Mouse (Mus musculus): ENCODE measurements around the gene Msmo1.

Msmo1 gene

GRCm38 (mm10) chr8:64733271-64733943, at the start of gene Msmo1:
Msmo1 (minus strand) TSS chr8:64733792.
- DNase-seq (ENCODE audit: low read depth, low spot score) = peak; percentile 99

GRCm38 (mm10) chr8:64781947-64782346, 48.4 kb upstream of the Msmo1 start:
- no peak for DNase-seq (ENCODE audit: low read depth, low spot score)

GRCm38 (mm10) chr8:64777925-64778324, 44.3 kb upstream of the Msmo1 start:
- no peak for DNase-seq (ENCODE audit: low read depth, low spot score)

- DNase-seq (ENCODE audit: low read depth, low spot score) = no peak
Observed at GRCm38 (mm10) chr8:64774136-64774535, 40.5 kb upstream of the Msmo1 start.

- no peak for DNase-seq (ENCODE audit: low read depth, low spot score)
Observed at GRCm38 (mm10) chr8:64770814-64771213, 37.2 kb upstream of the Msmo1 start.

GRCm38 (mm10) chr8:64769586-64769985, 36.0 kb upstream of the Msmo1 start:
- no peak for DNase-seq (ENCODE audit: low read depth, low spot score)

GRCm38 (mm10) chr8:64768645-64769044, 35.1 kb upstream of the Msmo1 start:
- DNase-seq (ENCODE audit: low read depth, low spot score) = no peak

- DNase-seq (ENCODE audit: low read depth, low spot score) = no peak
Observed at GRCm38 (mm10) chr8:64767047-64767446, 33.5 kb upstream of the Msmo1 start.

GRCm38 (mm10) chr8:64764075-64764474, 30.5 kb upstream of the Msmo1 start:
- no peak for DNase-seq (ENCODE audit: low read depth, low spot score)

- DNase-seq (ENCODE audit: low read depth, low spot score) = no peak
Observed at GRCm38 (mm10) chr8:64762751-64763150, 29.2 kb upstream of the Msmo1 start.

- no peak for DNase-seq (ENCODE audit: low read depth, low spot score)
Observed at GRCm38 (mm10) chr8:64761430-64761829, 27.8 kb upstream of the Msmo1 start.

- DNase-seq (ENCODE audit: low read depth, low spot score) = no peak
Observed at GRCm38 (mm10) chr8:64757956-64758355, 24.4 kb upstream of the Msmo1 start.

- no peak for DNase-seq (ENCODE audit: low read depth, low spot score)
Observed at GRCm38 (mm10) chr8:64746215-64747058, 12.8 kb upstream of the Msmo1 start.

- DNase-seq (ENCODE audit: low read depth, low spot score) = no peak
Observed at GRCm38 (mm10) chr8:64740547-64741211, 7.1 kb upstream of the Msmo1 start.

- DNase-seq (ENCODE audit: low read depth, low spot score) = no peak
Observed at GRCm38 (mm10) chr8:64738916-64739315, 5.3 kb upstream of the Msmo1 start.

- no peak for DNase-seq (ENCODE audit: low read depth, low spot score)
Observed at GRCm38 (mm10) chr8:64736767-64737323, 3.3 kb upstream of the Msmo1 start.

GRCm38 (mm10) chr8:64735161-64735560, 1.6 kb upstream of the Msmo1 start:
- no peak for DNase-seq (ENCODE audit: low read depth, low spot score)

- no peak for DNase-seq (ENCODE audit: low read depth, low spot score)
Observed at GRCm38 (mm10) chr8:64732596-64732995, 996 bp downstream of the Msmo1 start.

GRCm38 (mm10) chr8:64728156-64728555, 5.4 kb downstream of the Msmo1 start:
- DNase-seq (ENCODE audit: low read depth, low spot score) = no peak

- no peak for DNase-seq (ENCODE audit: low read depth, low spot score)
Observed at GRCm38 (mm10) chr8:64726190-64726695, 7.3 kb downstream of the Msmo1 start.

GRCm38 (mm10) chr8:64723206-64723605, 10.4 kb downstream of the Msmo1 start:
- DNase-seq (ENCODE audit: low read depth, low spot score) = no peak

- DNase-seq (ENCODE audit: low read depth, low spot score) = no peak
Observed at GRCm38 (mm10) chr8:64717868-64718267, 15.7 kb downstream of the Msmo1 start.
